Mouse (Mus musculus) embryo, embryonic 11.5 days (tissue): Measurements from ENCODE around the gene Cd207.

ENCODE experiments used
- DNase-seq: peaks from one replicate; pipeline ENCODE4 v3.0.0-alpha.2; 2012; ENCODE audit warnings: low read depth, low spot score

The Cd207 gene

DNA sequence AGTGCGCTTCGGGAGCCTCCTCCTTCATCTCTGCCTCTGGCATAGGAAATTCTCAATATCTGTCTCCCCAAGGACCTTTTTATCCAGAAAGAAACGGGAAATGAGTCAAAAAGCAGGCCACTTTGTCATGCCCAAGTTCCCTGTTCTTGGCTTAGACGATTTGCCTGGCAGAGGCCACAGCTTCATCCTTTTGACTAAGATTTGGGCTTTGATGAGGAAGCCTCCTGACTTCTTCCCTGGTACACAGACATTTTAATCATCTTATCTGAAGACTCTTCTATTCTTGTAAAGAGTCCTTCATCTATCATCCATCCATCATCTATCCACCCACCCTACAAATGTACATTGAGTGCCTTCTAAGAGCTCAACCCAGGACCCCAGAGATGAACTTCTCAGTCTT lies at the start of gene Cd207:
Gene Cd207, minus strand, starts transcription at position 101 of the 400 bp plus-strand sequence.
- DNase-seq = no peak

DNA sequence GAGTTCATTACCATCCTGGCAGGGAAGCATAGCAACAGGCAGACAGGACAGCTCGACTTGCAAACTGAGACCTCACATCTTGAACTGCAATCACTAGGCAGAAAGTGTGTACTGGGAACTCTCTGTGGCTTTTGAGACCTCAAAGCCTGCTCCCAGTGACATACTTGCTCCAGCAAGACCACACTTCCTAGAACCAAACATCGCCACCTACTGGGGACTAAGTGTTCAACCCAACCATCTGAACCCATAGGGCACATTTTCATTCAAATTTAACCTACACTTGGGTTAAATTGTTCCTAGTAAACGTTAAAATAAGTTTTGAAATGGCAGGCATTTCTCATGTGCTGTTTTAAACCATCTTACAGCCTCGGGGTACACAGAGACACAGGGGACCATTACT lies 49.5 kb upstream of the Cd207 start:
- no peak for DNase-seq

DNA sequence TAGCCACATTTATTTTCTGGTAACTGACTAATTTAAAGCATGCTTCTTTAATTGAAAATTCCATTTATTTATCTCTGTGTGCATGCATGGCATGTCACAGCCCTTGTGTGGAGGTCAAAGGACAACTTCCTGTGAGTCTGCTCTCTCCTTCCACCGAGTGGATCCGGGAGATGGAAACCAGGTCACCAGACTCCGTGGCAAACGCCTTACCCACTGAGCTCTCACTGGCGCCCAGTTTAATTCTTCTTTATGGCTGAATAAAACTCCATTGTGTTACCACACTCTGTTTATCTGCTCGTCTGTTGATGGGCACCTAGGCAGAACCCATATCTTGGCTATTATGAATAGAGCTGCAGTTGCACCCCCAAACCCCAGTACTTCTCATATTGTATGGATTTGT lies 44.9 kb upstream of the Cd207 start:
- DNase-seq = no peak

DNA sequence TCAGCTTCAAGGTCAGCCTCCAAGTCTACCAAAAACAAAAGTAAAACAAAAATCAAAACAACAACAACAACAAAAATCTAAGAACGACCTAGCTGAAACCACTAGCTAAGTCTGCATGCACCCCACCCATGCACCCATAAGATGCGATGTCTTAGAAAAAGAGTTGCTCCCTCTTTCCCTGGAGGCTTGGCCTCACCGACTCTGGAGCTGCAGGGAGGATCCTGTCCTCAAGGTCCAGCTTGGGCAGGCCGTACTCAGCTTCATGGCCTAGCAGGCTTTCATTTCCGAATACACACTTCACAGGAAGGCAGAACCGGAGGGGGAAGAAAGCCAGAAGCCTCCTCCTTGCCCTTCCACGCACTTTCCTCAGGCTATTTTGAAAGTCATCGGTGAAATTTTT lies 39.4 kb upstream of the Cd207 start:
- no peak for DNase-seq

DNA sequence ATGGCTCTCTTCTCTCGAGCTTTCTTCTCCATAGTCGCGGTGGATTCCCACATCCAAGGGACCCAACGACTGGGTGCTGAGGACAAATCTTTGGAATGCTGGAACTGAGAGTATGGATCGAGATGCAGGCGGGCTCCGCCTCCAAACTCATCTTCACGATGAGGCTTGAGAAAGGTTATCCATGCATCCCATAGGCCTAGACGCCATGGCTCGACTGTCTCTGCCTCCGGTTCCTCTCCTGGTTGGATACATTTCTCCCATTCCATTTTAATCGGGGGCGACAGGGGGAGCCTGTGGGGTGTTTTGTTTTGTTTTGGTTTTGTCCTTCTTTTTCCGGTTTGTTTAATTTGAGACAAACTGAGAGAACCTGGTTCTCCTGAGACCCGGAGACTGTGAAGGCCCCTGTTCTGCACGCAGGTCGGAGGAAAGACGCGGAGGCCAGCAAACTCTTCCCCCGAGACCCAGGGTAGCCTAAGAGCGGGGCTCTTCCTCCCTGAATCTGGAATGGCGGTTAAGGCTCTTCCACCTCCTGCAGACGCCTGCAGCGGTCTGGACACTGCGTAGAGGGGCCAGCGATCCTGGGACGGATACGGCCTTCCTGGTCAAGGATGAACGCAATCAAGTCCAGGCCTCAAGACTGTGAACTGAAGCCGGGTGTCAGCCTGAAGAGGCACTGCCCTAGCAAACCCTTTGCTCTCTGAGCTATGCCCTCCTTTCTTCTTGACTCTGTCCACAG lies 38.0 kb upstream of the Cd207 start:
- no peak for DNase-seq

DNA sequence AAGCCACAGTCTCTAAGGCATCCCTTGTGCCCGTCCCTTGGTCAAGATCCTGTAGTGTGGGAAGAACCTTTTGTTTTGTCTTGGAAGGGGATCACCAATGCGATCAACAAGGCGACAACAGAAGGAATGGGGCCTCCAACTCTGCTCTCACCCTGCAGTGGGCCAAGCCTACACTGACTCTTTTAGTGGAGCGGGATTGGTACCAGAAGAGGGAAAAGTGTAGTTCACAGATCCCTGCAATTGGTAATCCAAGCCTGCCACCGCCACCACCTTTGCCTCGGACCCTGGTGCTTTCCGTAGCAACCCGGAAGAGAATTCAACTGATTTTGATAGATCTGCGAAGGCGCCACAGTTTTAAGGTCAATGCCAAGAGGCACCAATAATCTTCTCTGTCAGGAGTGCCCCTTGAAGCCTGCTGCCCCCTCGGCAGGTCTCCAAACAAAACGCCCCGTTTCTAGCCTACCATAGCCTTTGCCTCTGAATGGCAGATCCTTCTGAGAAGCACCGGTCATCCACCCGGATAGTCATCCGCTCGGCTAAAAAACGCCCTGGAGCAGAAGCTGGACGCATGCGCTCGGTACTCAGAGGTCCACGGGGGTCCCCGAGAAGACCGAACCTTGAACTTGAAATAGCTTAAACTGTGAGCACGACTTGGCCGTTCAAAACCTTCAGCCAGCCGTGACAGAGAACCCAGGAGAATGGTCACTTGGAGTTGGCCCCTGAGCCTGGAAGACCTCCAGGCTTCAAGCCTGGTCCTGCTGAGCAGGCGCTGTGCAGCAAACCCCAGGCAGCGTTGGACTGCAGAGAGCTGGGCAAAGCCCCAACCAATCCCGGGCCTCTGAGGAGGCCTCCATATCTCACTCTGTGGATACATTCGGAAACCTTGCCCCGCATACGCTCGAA lies 36.8 kb upstream of the Cd207 start:
- DNase-seq = no peak

DNA sequence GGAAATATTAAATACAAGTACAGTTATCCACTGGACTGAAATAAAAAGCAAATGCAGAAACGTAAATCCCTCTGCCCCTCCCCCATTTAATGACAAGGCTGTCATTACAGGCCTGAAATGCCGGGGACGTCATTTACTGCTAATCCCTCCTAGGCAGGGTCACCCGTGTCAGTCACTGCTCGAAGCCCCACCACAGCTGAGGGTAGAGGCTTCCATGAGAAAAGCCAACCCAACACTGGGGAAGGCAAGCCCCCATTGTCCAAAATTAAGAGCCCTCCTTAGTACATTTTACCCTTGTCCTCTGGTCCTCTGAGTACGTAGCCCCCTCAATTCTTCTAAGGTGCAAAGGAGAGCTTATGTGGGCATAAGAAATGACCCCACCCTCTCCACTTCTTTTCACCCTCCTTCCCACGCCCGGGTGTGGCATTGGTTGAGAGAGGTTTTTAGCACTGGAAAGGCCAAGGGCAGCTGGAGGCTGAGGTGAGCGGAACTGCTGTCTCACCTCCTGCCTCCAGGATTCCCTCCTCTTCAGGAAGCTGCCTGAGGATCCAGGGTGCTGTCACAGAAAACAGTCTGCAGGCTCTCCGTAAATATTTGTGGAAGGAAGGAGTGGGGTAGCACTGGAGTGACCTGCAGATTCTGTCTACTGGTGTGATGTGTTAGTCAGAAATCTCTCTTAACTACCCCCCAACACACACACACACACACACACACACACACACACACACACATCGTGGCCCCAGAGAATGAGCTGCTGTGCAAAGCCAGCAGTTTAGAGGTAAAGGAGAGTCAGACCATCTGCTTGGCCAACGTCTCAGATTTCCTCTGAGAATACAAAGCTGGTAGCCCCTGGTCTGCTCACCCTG lies 35.8 kb upstream of the Cd207 start:
- DNase-seq = no peak

DNA sequence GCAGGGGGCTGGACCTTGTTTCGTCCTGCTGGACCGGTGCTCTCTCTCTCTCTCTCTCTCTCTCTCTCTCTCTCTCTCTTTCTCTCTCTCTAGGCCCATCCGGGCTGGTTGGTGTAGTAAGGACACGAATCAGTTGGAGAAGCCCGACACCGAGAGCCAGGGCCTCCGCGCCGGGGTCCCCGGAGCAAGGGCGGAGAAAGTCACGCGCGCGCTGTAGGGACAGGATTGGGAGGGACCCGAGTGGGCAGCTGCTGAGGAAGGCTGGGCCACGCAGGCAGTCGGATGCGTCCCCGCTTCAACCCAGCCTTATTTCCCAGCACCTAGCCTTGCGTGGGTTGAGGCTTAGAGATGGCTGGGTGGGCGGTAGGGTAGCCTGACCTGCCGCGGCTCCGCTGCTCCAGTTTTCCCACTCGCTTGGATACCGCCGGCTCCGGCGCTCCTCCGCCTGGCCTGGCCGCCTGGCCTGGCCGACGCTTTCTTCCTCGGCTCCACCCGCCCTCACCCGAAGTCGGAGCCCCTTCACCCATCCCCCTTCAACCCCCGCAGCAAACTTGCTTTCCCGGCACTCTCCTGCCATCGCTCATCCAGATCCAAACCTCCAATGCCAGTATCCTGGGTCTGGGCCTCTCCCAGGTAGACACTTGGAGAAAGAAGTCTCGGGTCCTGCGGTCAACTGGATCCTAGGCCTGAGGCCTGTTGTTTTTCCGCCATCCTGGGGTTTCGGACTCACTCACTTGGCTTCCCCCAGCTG lies 34.2 kb upstream of the Cd207 start:
- no peak for DNase-seq

DNA sequence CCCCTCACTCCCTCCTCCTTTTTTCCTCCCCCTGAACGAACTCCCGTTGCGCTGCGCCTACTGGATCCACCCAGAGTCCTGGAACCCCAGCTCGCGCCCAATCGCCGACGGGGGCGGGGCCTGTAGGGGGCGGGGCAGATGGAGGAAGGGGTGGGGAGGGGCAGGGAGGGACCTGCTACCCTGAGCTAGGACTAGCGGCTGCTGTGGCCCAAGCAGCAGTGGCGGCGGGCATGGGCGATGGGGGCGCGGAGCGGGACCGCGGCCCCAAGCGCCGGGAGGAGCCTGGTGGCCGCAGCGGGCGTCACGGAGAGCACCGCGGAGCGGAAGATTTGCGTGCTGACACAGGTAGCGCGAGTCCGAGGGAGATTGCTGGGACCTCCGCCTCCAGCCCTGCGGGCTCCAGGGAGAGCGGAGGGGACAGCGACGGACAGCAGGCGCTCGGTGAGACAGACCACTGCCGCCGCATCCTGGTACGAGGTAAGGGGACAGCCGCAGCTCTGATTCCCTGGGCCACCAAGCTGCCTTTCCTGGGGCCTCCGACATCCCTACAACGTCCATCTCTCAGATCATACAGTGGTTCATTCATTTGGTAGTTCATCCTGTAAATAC lies 33.5 kb upstream of the Cd207 start, which contains the start of gene Vax2:
Gene Vax2, plus strand, starts transcription at position 198 of the 609 bp plus-strand sequence.
- peak; percentile 68 for DNase-seq

DNA sequence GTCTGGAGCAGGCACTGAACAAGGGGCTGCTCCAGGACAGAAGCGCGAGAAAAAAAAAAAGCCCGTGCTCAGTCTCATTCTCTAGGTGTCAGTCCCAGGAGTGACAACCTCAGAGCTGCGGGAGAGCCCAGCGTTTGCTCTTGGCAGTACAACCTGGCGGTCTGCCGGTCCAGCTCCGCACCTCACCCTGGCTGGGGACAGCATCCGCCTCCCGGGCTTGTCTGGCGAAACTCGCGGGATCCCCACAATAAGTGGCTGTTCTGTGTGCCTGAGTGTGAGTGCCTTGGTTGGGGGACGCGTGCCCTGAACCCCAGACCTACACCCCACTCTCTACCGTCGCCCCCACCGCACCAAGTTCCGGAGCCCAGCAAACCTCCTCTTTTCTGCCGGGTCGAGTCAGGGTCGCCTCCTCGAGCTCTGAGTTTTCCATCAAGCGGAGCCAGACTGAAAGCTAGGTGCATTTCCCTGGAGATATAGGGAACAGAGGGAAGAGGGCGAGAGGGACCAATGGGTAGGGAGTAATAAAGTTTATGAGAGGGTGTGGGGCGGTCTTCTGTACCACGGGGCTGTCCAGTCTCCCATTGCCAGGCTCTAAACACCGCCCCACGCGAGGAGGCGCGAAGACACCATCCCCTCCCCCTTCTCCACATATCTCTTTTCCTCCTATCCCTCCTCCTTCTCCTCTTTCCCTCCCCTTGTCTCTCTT lies 32.9 kb upstream of the Cd207 start:
- no peak for DNase-seq

DNA sequence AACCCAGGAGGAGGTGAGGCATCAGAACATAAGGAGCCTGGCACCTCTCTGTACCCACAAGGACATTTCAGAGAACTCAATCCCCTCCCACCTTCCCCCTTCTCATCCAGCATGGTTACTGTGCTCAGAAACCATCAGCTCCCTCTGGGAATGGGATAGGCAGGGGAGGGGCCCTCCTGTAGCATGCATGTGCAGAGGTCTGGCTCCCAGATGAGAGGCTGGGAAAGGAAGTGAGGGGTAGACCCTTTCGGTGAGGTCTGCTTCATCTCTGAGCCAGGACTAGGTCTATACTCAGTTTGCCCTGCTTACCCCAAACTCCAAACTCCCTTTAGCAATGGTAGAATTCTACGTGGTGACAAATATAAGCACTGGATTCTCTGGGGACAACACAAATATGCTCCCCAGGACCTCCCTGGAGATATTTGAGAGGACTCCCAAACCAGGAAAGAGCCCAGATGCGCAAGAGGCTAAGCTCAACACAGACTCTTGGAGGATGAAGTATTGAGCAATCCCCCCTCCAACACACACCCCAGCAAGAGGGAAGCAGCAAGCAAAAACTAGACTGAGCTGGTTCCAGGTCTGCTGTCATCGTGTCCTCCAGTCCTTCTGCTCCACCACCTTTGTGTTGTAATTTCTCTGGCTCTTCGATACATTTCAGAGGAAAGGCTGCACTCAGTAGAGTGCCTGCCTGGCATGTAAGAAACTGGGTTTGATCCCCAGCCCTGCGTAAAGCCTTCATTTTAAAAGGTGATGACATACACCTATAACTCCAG lies 30.3 kb upstream of the Cd207 start:
- no peak for DNase-seq

DNA sequence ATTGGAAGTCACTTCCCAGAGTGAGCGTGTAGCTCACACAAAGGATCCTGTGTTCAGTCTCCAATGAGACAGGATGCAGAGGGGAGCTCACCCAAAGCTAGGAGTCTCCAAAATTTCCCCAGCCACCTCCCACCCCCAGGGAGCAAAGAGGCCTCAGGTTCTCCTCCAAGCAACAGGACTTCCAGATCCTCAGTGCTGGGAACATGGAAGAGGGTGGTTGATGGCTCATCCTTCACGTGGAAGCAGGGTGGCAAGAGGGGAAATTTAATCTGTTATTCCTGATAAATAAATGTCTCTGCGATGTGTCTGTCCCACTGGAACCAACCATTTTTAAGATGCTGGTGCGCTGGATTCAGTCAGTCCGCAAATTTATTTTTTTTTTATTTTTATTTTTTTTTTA lies 27.0 kb upstream of the Cd207 start:
- DNase-seq = no peak

DNA sequence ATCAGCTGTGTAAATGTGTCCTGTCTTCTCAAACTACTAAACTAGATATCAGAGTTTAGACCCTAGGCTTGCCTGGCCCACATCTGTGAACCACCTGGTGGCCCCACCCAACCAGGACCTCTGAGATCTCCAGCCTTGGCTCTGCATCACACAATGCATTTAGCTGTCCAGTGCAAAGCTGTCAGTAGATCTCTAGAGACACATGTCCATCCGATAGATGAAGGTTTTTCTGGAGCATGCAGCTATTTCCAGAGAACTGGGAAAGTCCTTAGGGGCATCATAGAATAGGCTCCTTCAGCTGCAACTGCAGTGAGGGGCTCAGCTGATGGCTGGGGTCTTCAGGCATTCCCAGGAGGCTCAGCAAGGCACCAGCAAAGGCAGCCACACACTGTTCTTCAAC lies 26.6 kb upstream of the Cd207 start:
- DNase-seq = no peak

DNA sequence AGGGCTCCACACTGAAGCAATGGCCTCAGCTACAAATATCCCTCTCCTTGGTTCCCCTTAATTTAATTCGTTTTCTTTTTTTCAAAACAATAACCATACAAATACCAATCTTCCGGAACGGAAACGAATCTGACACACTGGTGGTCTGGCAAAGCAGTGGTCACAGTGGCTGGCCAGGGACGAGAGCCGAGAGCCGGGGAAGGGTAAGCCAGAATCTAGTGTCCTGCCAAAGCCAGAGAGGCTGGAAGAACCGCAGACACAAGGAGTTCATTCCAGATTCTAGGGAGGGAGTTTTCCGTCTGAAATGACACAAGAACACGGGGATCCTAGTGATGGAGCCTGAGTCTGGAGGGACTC lies 26.0 kb upstream of the Cd207 start:
- no peak for DNase-seq

DNA sequence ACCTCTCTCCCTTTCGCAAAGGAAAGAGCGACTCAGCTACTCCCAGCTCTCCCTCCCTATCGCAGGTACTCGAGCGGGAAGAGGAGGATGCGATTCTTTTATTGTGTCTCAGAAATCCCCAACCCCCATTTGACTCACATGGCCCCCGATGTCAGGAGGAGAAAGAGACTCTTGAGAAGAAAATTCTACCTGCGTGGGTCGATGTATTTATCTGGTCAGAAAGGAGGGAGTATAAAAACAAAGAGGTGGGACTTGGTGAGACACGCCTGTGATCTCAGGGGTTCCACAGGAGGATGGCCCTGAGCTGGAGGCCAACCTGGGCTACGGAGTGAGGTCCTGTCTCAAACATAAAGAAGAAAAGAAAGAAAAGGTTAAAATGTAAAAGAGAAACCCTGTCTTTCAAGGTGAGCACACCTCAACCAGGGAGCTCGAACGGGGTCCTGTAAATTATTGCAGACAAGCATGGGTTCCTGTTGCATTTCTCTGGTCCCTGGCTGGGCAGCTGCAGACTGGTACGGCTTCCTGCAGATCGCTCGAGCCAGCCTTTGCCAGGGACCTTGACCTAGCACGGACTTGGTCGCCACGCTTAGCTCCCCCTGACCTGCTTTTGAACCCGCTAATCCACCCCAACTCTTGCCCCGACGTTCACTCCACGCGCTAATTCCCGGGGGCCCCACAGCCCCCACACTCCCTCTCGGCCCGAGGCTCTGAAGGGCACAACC lies 25.5 kb upstream of the Cd207 start:
- DNase-seq = no peak

DNA sequence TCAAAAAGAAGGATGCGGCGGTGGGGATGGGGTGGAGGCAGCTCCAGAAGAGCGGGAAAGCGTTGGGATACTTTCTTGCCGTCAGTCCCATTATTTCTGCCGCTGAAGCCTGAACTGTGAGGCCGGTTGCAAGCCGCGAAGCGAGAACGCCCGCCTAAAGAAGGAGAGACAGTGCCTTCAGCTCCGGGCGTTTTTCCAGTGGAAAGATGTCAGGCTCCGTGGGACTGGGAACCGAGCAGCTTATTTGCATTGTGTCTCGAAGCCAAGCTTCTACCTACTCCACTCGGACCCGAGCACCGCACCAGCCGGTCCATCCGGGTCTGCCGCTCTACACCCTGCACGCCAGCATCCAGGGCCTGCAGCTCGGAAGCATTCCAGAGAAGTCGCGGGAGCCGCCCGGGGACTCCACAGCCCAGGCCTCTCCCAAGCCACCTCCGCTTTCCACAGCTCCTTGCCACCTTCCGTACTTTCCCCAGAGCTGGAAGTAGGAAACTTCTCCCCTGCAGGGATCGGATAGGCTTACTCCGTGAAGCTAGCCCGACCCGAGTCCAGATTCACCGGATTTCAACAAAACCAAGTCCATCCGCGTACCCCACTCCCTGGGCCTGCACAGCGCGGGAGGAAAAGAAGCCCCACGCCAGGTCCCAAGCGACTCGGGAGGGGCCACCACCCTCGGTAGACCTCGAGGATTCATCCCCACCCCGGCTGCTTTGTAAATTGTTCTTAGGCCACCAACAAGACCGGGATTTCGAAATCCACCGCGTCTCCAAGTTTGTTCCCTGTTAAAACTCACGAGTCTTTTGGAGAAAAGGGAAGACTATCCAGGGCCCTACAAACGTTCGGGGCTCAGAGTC lies 24.7 kb upstream of the Cd207 start:
- DNase-seq = no peak

DNA sequence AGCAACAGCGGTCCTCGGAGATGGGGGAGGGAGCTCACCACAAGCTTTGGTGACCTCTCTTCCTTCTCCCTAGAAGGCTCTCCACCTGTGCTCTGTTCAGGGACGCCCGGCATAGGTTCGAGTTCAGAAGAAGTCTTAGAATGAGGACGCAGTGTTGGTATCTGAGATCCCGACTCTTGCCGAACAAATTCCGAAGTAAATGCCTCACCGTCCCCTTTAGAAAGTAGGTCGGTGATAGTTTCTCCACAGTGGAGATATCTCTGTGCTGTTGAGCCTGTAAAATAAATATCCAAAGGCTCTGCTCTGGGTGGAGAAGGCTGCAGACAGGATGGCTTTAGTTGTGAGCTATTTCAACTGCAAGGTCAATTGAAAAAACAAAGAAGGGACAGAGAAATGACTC lies 23.3 kb upstream of the Cd207 start:
- no peak for DNase-seq

DNA sequence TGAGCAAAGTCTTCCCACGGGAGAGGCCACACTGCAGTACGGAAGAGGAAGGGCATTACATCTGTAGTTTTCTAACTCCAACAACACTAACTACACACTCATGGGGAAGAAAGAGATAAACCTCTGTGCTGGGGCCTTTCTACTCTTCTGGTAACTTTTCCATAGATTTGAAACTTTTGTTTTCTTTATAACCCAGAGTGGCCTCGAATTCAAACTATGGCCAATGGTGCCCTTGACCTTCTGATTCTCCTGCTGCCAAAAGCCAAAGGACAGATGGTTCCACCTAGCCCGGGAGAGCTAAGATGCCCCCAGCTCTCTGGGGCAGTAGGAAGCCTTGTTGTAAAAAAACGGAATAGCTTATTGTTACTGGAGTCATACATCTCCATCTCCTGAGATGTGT lies 22.3 kb upstream of the Cd207 start:
- no peak for DNase-seq
